Mouse (Mus musculus) intestine, embryonic 14.5 days (tissue): ENCODE measurements around the gene Gm17349. TPM values are rescaled to one million over a fixed set of nuclear protein-coding genes. Genes with fewer than 3 reads are reported as not detected.
"Not testable (repeated sequence)": the region's sequence is repeated elsewhere in the genome, so short reads cannot be mapped to it uniquely, and the experiment has no call there.

Experiments
- ATAC-seq: fragments of 200-750 bp; cut with Nextera tagmentation; replicated peaks from 2 replicates; pipeline ENCODE4 v1.8.0; 2017; ENCODE audit warnings: low read depth, moderate number of reproducible peaks, moderate TSS enrichment, moderate library complexity; ENCODE audit not compliant: low FRiP score, low TSS enrichment
- DNase-seq: peaks from one replicate; pipeline ENCODE4 v3.0.0-alpha.2; 2018; ENCODE audit warnings: low spot score
- H3K27ac ChIP-seq: fragments of 300-500 bp; sonication (generic); 2 replicates; pipeline ENCODE4 v1.5.1; 2014; ENCODE audit warnings: low read depth, mild to moderate bottlenecking, control low read depth
- H3K27me3 ChIP-seq: fragments of 300-500 bp; sonication (generic); replicated peaks from 2 replicates; pipeline ENCODE4 v1.6.1; 2014; ENCODE audit warnings: low read length, control low read depth; ENCODE audit not compliant: control insufficient read depth, insufficient read depth
- H3K36me3 ChIP-seq: fragments of 300-500 bp; sonication (generic); 2 replicates; pipeline ENCODE4 v1.6.1; 2014; ENCODE audit warnings: low read length, control low read depth; ENCODE audit not compliant: control insufficient read depth, insufficient read depth
- H3K4me1 ChIP-seq: fragments of 300-500 bp; sonication (generic); replicated peaks from 2 replicates; pipeline ENCODE4 v1.6.1; 2014; ENCODE audit warnings: low read length, control low read depth, mixed read lengths; ENCODE audit not compliant: control insufficient read depth, insufficient read depth
- H3K4me2 ChIP-seq: fragments of 300-500 bp; sonication (generic); 2 replicates; pipeline ENCODE4 v1.6.1; 2014; ENCODE audit warnings: low read length
- H3K4me3 ChIP-seq: fragments of 300-500 bp; sonication (generic); 2 replicates; pipeline ENCODE4 v1.5.1; 2014; ENCODE audit warnings: low read depth, low read length, control low read depth, mixed read lengths
- H3K9ac ChIP-seq: fragments of 300-500 bp; sonication (generic); 2 replicates; pipeline ENCODE4 v1.6.1; 2014; ENCODE audit warnings: mild to moderate bottlenecking, low read length
- H3K9me3 ChIP-seq: fragments of 300-500 bp; sonication (generic); 2 replicates; pipeline ENCODE4 v1.6.1; 2016; ENCODE audit warnings: low read length, control low read depth; ENCODE audit not compliant: control insufficient read depth
- WGBS: fragments of 180-500 bp; shearing (Covaris S2); extraction: QIAGEN DNeasy Blood & Tissue Kit; methylation state at CpG from one replicate; pipeline ENCODE4 v1.1.7; 2014; 5-methylcytosine and 5-hydroxymethylcytosine counted together
- polyA plus RNA-seq: library from polyadenylated mRNA; unstranded; fragments of >200 nt; fragmentation: Nextera tagmentation; extraction: Ambion mirVana; gene quantifications from 2 replicates; pipeline ENCODE4 v1.2.1, GENCODE M21; 2014

The Gm17349 gene
- polyA plus RNA-seq, 1 experiment from 2014 or later, result not detected

GRCm38 (mm10) chr15:99729056-99729783, 23.9 kb upstream of the Gm17349 start:
- H3K4me3 ChIP-seq, result no peak overlapping the region
- peaks cover 28% of the 10 kb centered on the region for H3K36me3 ChIP-seq
- DNase-seq (no peak), ATAC-seq (no peak)
- no peaks in the 10 kb centered on the region for H3K27me3 ChIP-seq
- no peak overlapping the region for H3K27ac ChIP-seq
- peaks cover 6% of the 10 kb centered on the region; the same call in 1 of the 2 replicates for H3K4me1 ChIP-seq
- H3K4me2 ChIP-seq, result no peak overlapping the region
- 0 out of 2 replicates have a peak, but pooled peaks cover 5% of the 10 kb centered on the region for H3K9me3 ChIP-seq
- no peak overlapping the region for H3K9ac ChIP-seq
- WGBS, result 97% methylated on average over 3 of the region's 4 CpGs

- ATAC-seq (no peak), DNase-seq (no peak)
- H3K36me3 ChIP-seq, result peaks cover 25% of the 10 kb centered on the region
- H3K27me3 ChIP-seq, result no peaks in the 10 kb centered on the region
- no peak overlapping the region for H3K9ac ChIP-seq
- H3K27ac ChIP-seq, result no peak overlapping the region
- 0 out of 2 replicates have a peak, but pooled peaks cover 5% of the 10 kb centered on the region for H3K9me3 ChIP-seq
- WGBS, result 93% methylated on average over 5 of the region's 5 CpGs
- no peak overlapping the region for H3K4me2 ChIP-seq
- H3K4me1 ChIP-seq, result peaks cover 14% of the 10 kb centered on the region
- no peak overlapping the region for H3K4me3 ChIP-seq
Observed at GRCm38 (mm10) chr15:99728211-99728610, 22.9 kb upstream of the Gm17349 start.

- Histone ChIP-seq H3K9ac (no peak overlapping the region), H3K4me1 (peaks cover 14% of the 10 kb centered on the region), H3K4me3 (no peak overlapping the region), H3K36me3 (peaks cover 22% of the 10 kb centered on the region), H3K27ac (no peak overlapping the region), H3K27me3 (no peaks in the 10 kb centered on the region), H3K4me2 (no peak overlapping the region), H3K9me3 (0 out of 2 replicates have a peak, but pooled peaks cover 5% of the 10 kb centered on the region)
- no peak for ATAC-seq
- DNase-seq, result no peak
- WGBS, result 96% methylated on average over 12 of the region's 12 CpGs
Observed at GRCm38 (mm10) chr15:99727525-99727924, 22.2 kb upstream of the Gm17349 start.

- WGBS, result 92% methylated on average over 4 of the region's 5 CpGs
- not testable (repeated sequence) for H3K27ac ChIP-seq, H3K9me3 ChIP-seq, H3K4me2 ChIP-seq, H3K9ac ChIP-seq, H3K4me3 ChIP-seq, DNase-seq, ATAC-seq, H3K27me3 ChIP-seq
- Histone ChIP-seq H3K36me3 (peaks cover 18% of the 10 kb centered on the region), H3K4me1 (peaks cover 14% of the 10 kb centered on the region)
Observed at GRCm38 (mm10) chr15:99727039-99727438, 21.7 kb upstream of the Gm17349 start.

- Histone ChIP-seq H3K36me3 (peaks cover 18% of the 10 kb centered on the region), H3K4me2 (peak overlapping the region; percentile 61), H3K9me3 (0 out of 2 replicates have a peak, but pooled peaks cover 5% of the 10 kb centered on the region), H3K9ac (peak overlapping the region; percentile 75), H3K4me3 (peak overlapping the region; percentile 86), H3K27ac (no peak overlapping the region), H3K27me3 (no peaks in the 10 kb centered on the region), H3K4me1 (peaks cover 14% of the 10 kb centered on the region)
- ATAC-seq (no peak), DNase-seq (no peak)
- WGBS, result 72% methylated on average over 2 of the region's 2 CpGs
Observed at GRCm38 (mm10) chr15:99726549-99726948, 21.3 kb upstream of the Gm17349 start.

GRCm38 (mm10) chr15:99725341-99726155, 20.3 kb upstream of the Gm17349 start, which contains the start of gene Cox14:
Gene Cox14 (plus strand): TSS chr15:99725618.
- ATAC-seq (peak; percentile 94), DNase-seq (peak; percentile 99)
- peak within 1 kb of the TSS; percentile 61 for H3K4me2 ChIP-seq
- peaks cover 14% of the 10 kb centered on the region for H3K4me1 ChIP-seq
- WGBS, result under 1% methylated on average over 59 of the region's 68 CpGs
- H3K27me3 ChIP-seq, result no peaks in the 10 kb centered on the region
- peak within 1 kb of the TSS; percentile 86 for H3K4me3 ChIP-seq
- H3K9me3 ChIP-seq, result 0 out of 2 replicates have a peak, but pooled peaks cover 5% of the 10 kb centered on the region
- H3K27ac ChIP-seq, result peak within 1 kb of the TSS; percentile 74
- H3K36me3 ChIP-seq, result peaks cover 18% of the 10 kb centered on the region
- H3K9ac ChIP-seq, result peak within 1 kb of the TSS; percentile 75

- H3K9me3 ChIP-seq, result 0 out of 2 replicates have a peak, but pooled peaks cover 5% of the 10 kb centered on the region
- H3K4me1 ChIP-seq, result peaks cover 14% of the 10 kb centered on the region
- no peaks in the 10 kb centered on the region for H3K27me3 ChIP-seq
- no peak overlapping the region; the same call in none of the 2 replicates for H3K9ac ChIP-seq
- DNase-seq (peak; percentile 80), ATAC-seq (peak; percentile 10; the same call in 1 of the 2 replicates)
- H3K27ac ChIP-seq, result 0 out of 2 replicates have a peak overlapping the region, but pooled peaks have one; percentile 34
- WGBS, result 16% methylated on average over 16 of the region's 16 CpGs
- peaks cover 18% of the 10 kb centered on the region for H3K36me3 ChIP-seq
- peak overlapping the region; percentile 55 for H3K4me2 ChIP-seq
- H3K4me3 ChIP-seq, result peak overlapping the region; percentile 86; the same call in 1 of the 2 replicates
Observed at GRCm38 (mm10) chr15:99724292-99725021, 19.2 kb upstream of the Gm17349 start.
